Mouse (Mus musculus) CH12.LX (cell line): ENCODE measurements around the gene Zbtb17.

Source experiments
- CTCF ChIP-seq, 2 experiments: IDR thresholded peaks in 1 of 2; conservative IDR thresholded peaks in 1 of 2; 2 replicates each; pipeline ENCODE4 v1.5.1; 2011 to 2012; ENCODE audit warnings: low read depth in 2 of 2, low read length in 2 of 2, improper control_type of control experiment in 1 of 2, inconsistent platforms in 1 of 2, mild to moderate bottlenecking in 1 of 2, moderate library complexity in 1 of 2
- E2F4 ChIP-seq: IDR thresholded peaks from 2 replicates; pipeline ENCODE4 v1.6.1; 2011; ENCODE audit warnings: low read depth, low read length, improper control_type of control experiment; ENCODE audit not compliant: insufficient replicate concordance
- ELF1 ChIP-seq: IDR thresholded peaks from 2 replicates; pipeline ENCODE4 v1.6.1; 2014; ENCODE audit warnings: low read depth, mild to moderate bottlenecking, inconsistent platforms, low read length, improper control_type of control experiment
- POLR2A ChIP-seq: IDR thresholded peaks from 2 replicates; pipeline ENCODE4 v1.6.1; 2011; ENCODE audit warnings: low read depth, mild to moderate bottlenecking, improper control_type of control experiment, low read length
- POLR2AphosphoS2 ChIP-seq: IDR thresholded peaks from 2 replicates; pipeline ENCODE4 v1.6.1; 2011; ENCODE audit warnings: low read depth, low read length, improper control_type of control experiment
- SIN3A ChIP-seq: IDR thresholded peaks from 2 replicates; pipeline ENCODE4 v1.6.1; 2012; ENCODE audit warnings: low read length, improper control_type of control experiment, inconsistent platforms

- no peak for TF ChIP-seq POLR2AphosphoS2
- no peak for TF ChIP-seq POLR2A
- TF ChIP-seq CTCF (conservative IDR thresholded peaks at IDR 0.05 in 1 of 2, IDR thresholded peaks at IDR 0.05 in 1 of 2; ENCODE audit: low read depth in 2 of 2, low read length in 2 of 2): peak; percentile 97 to 98
- peak; percentile 43; the same call in 1 of the 2 replicates for TF ChIP-seq SIN3A
- TF ChIP-seq E2F4: no peak
- TF ChIP-seq ELF1: 0 out of 2 replicates have a peak, but pooled peaks have one; percentile 31
Measured at GRCm38 (mm10) chr4:141404518-141405313, 39.7 kb upstream of the Zbtb17 start.
